Mouse (Mus musculus) heart, postnatal 10 days (tissue): ENCODE results near the gene Akap8l. TPM values are rescaled to one million over a fixed set of nuclear protein-coding genes. Genes with fewer than 3 reads are reported as not detected.

Experiments used
- DNase-seq, 2 experiments: peaks; one replicate each; pipeline ENCODE4 v3.0.0; 2021
- intact Hi-C: fragments of 180-260 bp; cut with DNase I; formaldehyde crosslinking; loops from one replicate; pipeline ENCODE4 v1.15.1; 2025
- microRNA-seq, 2 experiments: library from miRNA; unstranded; fragments of <30 nt; microRNA quantifications; one replicate each; pipeline ENCODE4 v1.2.0; 2022
- total RNA-seq, 2 experiments: library from RNA; stranded (reverse); gene quantifications; 2 replicates each; pipeline ENCODE4 v1.2.3; 2021

Gene Akap8l
- total RNA-seq, 2 experiments from 2014 or later, result 46.6 to 51.8 TPM

GRCm38 (mm10) chr17:32277201-32277600 lies 73.2 kb downstream of the Akap8l start:
- DNase-seq, result no peak
- intact Hi-C loops, result no loop called here

GRCm38 (mm10) chr17:32275568-32275967 lies 74.8 kb downstream of the Akap8l start:
- no peak for DNase-seq
- intact Hi-C loops, result no loop called here

Small RNA genes within 50 kb of the gene (microRNA-seq; reads per million reads assigned to microRNA genes)
- 0 reads per million in 2 experiments for gene Gm22201

Other genes starting within 250 kb of the Akap8l start
- gene Notch3, start 183.8 kb downstream of the Akap8l start, total RNA-seq, result 10 to 100 TPM; 57.6 to 65.3 TPM
- under 1 TPM; 0.53 to 0.77 TPM for gene Ephx3, start 161.1 kb downstream of the Akap8l start, total RNA-seq
- 10 to 100 TPM; 75.4 to 77.0 TPM for gene Brd4, start 65.9 kb downstream of the Akap8l start, total RNA-seq
- 10 to 100 TPM; 62.0 to 72.8 TPM for gene Akap8, start 29.4 kb downstream of the Akap8l start, total RNA-seq
- gene Wiz, start 38.8 kb upstream of the Akap8l start, total RNA-seq, result 10 to 100 TPM; 29.5 to 30.7 TPM
- gene Rasal3, start 53.0 kb upstream of the Akap8l start, total RNA-seq, result 1 to 10 TPM in 1 of 2 experiments, under 1 TPM in 1; 0.55 to 1.3 TPM
- under 1 TPM in 1 of 2 experiments, not detected in 1; 0.29 TPM for gene Pglyrp2, start 73.6 kb upstream of the Akap8l start, total RNA-seq
- gene Cyp4f39, start 102.1 kb upstream of the Akap8l start, total RNA-seq, result under 1 TPM; 0.24 to 0.74 TPM
- gene Cyp4f17, start 155.4 kb upstream of the Akap8l start, total RNA-seq, result 1 to 10 TPM; 6.4 to 6.8 TPM
- gene Cyp4f16, start 186.0 kb upstream of the Akap8l start, total RNA-seq, result 10 to 100 TPM in 1 of 2 experiments, 1 to 10 TPM in 1; 8.3 to 12.2 TPM